Mouse (Mus musculus) limb, embryonic 14.5 days (tissue): ENCODE results near the gene Srsf1. TPM values are rescaled to one million over a fixed set of nuclear protein-coding genes. Genes with fewer than 3 reads are reported as not detected.
A peak's percentile ranks its signal among the peaks of the same experiment; 100 is the strongest.

ENCODE experiments used
- ATAC-seq: fragments of 200-750 bp; cut with Nextera tagmentation; 2 replicates; pipeline ENCODE4 v1.8.0; 2017; ENCODE audit warnings: low read depth, moderate number of reproducible peaks, moderate TSS enrichment; ENCODE audit not compliant: low FRiP score
- DNase-seq: peaks from one replicate; pipeline ENCODE4 v3.0.0-alpha.2; 2015; ENCODE audit warnings: low spot score
- H3K27ac ChIP-seq: fragments of 300-500 bp; sonication (generic); replicated peaks from 2 replicates; pipeline ENCODE4 v1.5.1; 2014; ENCODE audit warnings: low read depth, mild to moderate bottlenecking, low read length, moderate library complexity, mixed read lengths
- H3K27me3 ChIP-seq: fragments of 300-500 bp; sonication (generic); 2 replicates; pipeline ENCODE4 v1.6.1; 2014; ENCODE audit warnings: low read length, mixed read lengths; ENCODE audit not compliant: control insufficient read depth, insufficient read depth
- H3K36me3 ChIP-seq: fragments of 300-500 bp; sonication (generic); 2 replicates; pipeline ENCODE4 v1.6.1; 2014; ENCODE audit warnings: mild to moderate bottlenecking, low read length, moderate library complexity, mixed read lengths; ENCODE audit not compliant: control insufficient read depth, insufficient read depth
- H3K4me1 ChIP-seq: fragments of 300-500 bp; sonication (generic); 2 replicates; pipeline ENCODE4 v1.6.1; 2014; ENCODE audit warnings: antibody characterized with exemption, low read length, mixed read lengths; ENCODE audit not compliant: control insufficient read depth, insufficient read depth
- H3K4me2 ChIP-seq: fragments of 300-500 bp; sonication (generic); replicated peaks from 2 replicates; pipeline ENCODE4 v1.6.1; 2014; ENCODE audit warnings: low read depth, mild to moderate bottlenecking, low read length, moderate library complexity; ENCODE audit not compliant: severe bottlenecking
- H3K4me3 ChIP-seq: fragments of 300-500 bp; sonication (generic); replicated peaks from 2 replicates; pipeline ENCODE4 v1.5.1; 2014; ENCODE audit warnings: low read length
- H3K9ac ChIP-seq: fragments of 300-500 bp; sonication (generic); 2 replicates; pipeline ENCODE4 v1.6.1; 2014; ENCODE audit warnings: mild to moderate bottlenecking, low read depth, low read length, moderate library complexity; ENCODE audit not compliant: severe bottlenecking
- H3K9me3 ChIP-seq: fragments of 300-500 bp; sonication (generic); 2 replicates; pipeline ENCODE4 v1.6.1; 2016; ENCODE audit warnings: low read length; ENCODE audit not compliant: control insufficient read depth
- POLR2A ChIP-seq: fragments of 200-500 bp; IDR thresholded peaks from 2 replicates; pipeline ENCODE4 v1.8.0; 2012; ENCODE audit warnings: inconsistent platforms, mild to moderate bottlenecking, moderate library complexity, borderline replicate concordance; ENCODE audit not compliant: insufficient read depth, insufficient read length; ENCODE audit errors: extremely low read depth
- WGBS: fragments of 180-500 bp; shearing (Covaris S2); extraction: QIAGEN DNeasy Blood & Tissue Kit; methylation state at CpG from one replicate; pipeline ENCODE4 v1.1.7; 2014; 5-methylcytosine and 5-hydroxymethylcytosine counted together
- polyA plus RNA-seq, 2 experiments: library from polyadenylated mRNA; depleted of rRNA in 1 of 2; stranded (reverse) in 1 of 2; unstranded in 1 of 2; fragments of >200 nt; fragmentation: Nextera tagmentation in 1 of 2; extraction: Ambion mirVana in 1 of 2; gene quantifications; 2 replicates each; pipeline versions ENCODE4 v1.2.1 to v1.2.3; 2012 to 2014

Srsf1 gene
- polyA plus RNA-seq, 2 experiments: 338 to 524 TPM

DNA sequence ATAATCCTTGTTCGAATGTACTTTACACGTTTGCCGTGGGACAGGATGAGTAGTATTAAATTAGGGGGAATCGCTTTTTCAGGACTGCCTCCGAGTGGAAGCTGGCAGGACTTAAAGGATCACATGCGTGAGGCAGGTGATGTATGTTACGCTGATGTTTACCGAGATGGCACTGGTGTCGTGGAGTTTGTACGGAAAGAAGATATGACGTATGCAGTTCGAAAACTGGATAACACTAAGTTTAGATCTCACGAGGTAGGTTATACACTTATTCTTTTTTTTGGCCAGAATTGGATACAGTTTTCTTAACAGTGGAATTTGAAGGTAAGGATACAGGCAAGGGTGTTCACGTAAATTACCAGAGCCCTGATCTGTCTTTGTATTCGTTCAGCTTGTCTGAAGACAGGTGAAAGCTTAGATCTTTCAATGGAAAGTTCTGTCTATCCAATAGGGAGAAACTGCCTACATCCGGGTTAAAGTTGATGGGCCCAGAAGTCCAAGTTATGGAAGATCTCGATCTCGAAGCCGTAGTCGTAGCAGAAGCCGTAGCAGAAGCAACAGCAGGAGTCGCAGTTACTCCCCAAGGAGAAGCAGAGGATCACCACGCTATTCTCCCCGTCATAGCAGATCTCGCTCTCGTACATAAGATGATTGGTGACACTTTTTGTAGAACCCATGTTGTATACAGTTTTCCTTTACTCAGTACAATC lies 1.9 kb downstream of the Srsf1 start:
- peak overlapping the region; percentile 91 for H3K4me3 ChIP-seq
- 22% methylated on average over 26 of the region's 26 CpGs for WGBS
- peaks cover 23% of the 10 kb centered on the region for H3K4me1 ChIP-seq
- ATAC-seq: no peak
- TF ChIP-seq POLR2A: no peak
- peak overlapping the region; percentile 58 for H3K4me2 ChIP-seq
- H3K27me3 ChIP-seq: no peaks in the 10 kb centered on the region
- H3K9me3 ChIP-seq: no peaks in the 10 kb centered on the region
- H3K9ac ChIP-seq: peak overlapping the region; percentile 100
- peaks cover 39% of the 10 kb centered on the region for H3K36me3 ChIP-seq
- no peak overlapping the region for H3K27ac ChIP-seq
- DNase-seq: no peak

DNA sequence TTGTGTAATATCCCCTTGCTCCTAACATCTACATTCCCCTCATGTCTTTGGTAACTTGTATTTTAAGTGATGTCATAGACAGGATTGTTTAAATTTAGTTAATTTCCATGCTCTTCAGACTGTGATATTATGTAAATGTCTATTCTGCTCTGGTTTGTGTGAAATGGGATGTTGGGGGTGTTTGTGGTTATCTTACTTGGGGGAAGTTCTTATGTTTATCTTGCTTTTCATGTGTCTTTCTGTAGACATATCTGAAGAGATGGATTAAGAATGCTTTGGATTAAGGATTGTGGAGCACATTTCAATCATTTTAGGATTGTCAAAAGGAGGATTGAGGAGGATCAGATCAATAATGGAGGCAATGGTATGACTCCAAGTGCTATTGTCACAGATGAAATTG lies 2.6 kb downstream of the Srsf1 start:
- H3K9ac ChIP-seq: peak overlapping the region; percentile 100; the same call in 1 of the 2 replicates
- TF ChIP-seq POLR2A: no peak

DNA sequence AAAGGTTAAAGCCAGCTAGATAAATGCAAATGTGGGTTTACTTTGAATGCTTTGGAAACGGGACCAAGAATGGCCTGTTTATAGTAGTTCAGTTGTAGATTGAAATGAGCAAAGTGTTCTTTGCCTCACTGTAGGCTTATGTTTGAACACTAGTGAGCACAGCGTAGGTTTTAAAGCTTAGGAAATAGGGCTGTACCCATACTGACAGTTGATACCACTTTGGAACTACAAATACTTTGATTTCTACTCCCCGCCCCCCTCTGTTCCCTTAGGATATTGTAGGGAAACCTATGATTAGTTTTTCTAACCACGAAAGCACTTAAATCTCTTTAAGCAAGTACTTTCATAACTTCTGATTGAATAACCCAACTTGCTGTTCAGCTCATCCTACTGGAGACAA lies 5.5 kb downstream of the Srsf1 start:
- DNase-seq (no peak), ATAC-seq (no peak)
- Histone ChIP-seq H3K27me3 (no peaks in the 10 kb centered on the region), H3K4me1 (peaks cover 17% of the 10 kb centered on the region), H3K4me2 (no peak overlapping the region), H3K9ac (no peak overlapping the region), H3K27ac (no peak overlapping the region), H3K9me3 (no peaks in the 10 kb centered on the region), H3K4me3 (no peak overlapping the region), H3K36me3 (peaks cover 45% of the 10 kb centered on the region)
- 81% methylated on average over 4 of the region's 4 CpGs for WGBS
- no peak for TF ChIP-seq POLR2A

More for the DNA sequence above, 2.6 kb downstream of the Srsf1 start:
- Histone ChIP-seq H3K4me3 (peak overlapping the region; percentile 91), H3K27ac (no peak overlapping the region), H3K27me3 (no peaks in the 10 kb centered on the region), H3K36me3 (peaks cover 39% of the 10 kb centered on the region), H3K9me3 (no peaks in the 10 kb centered on the region), H3K4me1 (peaks cover 23% of the 10 kb centered on the region), H3K4me2 (peak overlapping the region; percentile 58)
- no peak for ATAC-seq
- no peak for DNase-seq

DNA sequence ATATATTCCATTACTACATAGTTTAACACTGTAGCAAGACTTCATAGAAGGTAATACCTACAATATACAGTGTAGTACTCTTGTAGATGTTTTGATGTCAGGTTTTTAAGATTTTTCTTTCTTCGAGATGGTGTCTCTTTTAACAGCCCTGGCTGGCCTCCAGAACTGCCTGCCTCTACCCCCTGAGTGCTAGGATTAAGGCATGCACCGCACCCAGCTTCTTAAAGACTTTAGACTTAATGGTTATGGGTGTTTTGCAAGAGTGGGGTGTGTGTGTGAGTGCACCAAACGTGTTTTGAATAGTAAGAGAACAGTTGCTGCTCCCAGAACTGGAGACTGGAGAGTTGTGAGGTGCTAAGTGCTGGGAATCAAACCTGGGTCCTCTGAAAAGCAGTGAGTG lies 6.6 kb downstream of the Srsf1 start:
- Histone ChIP-seq H3K9me3 (no peaks in the 10 kb centered on the region), H3K4me1 (peaks cover 17% of the 10 kb centered on the region), H3K27ac (no peak overlapping the region), H3K36me3 (peaks cover 43% of the 10 kb centered on the region), H3K9ac (no peak overlapping the region), H3K27me3 (no peaks in the 10 kb centered on the region), H3K4me2 (no peak overlapping the region), H3K4me3 (no peak overlapping the region)
- TF ChIP-seq POLR2A: no peak
- WGBS: 49% methylated on average over 3 of the region's 3 CpGs
- ATAC-seq (no peak), DNase-seq (no peak)

DNA sequence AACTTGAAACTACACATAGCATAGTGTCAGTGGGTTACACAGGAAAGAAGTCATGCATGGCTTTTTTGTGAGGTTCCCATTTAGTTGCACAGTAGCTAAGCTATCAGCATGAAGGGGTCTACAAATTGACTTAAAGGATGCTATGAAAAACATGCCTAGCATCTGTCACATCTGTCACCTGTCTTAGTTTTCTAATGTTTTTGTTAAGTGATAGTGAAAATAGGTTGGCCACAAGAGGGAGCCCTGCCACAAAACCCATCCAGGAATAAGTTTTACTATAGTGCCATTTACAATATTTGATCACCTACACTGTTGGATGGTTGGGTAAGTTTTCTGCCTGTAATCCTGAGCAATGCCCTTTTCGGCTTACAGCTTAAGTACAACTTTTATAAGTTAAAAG lies 7.4 kb downstream of the Srsf1 start:
- no peak for TF ChIP-seq POLR2A
- no peak overlapping the region for H3K4me3 ChIP-seq
- peaks cover 36% of the 10 kb centered on the region for H3K36me3 ChIP-seq
- no peaks in the 10 kb centered on the region for H3K9me3 ChIP-seq
- H3K27me3 ChIP-seq: no peaks in the 10 kb centered on the region
- DNase-seq (peak; percentile 62), ATAC-seq (no peak)
- peaks cover 12% of the 10 kb centered on the region for H3K4me1 ChIP-seq
- no peak overlapping the region for H3K9ac ChIP-seq
- H3K27ac ChIP-seq: no peak overlapping the region
- WGBS: 86% methylated on average over 1 of the region's 1 CpGs
- no peak overlapping the region for H3K4me2 ChIP-seq
